Mouse (Mus musculus) lung, embryonic 14.5 days (tissue): ENCODE data around the gene Tmsb15l. TPM values are rescaled to one million over a fixed set of nuclear protein-coding genes. Genes with fewer than 3 reads are reported as not detected.
A peak's percentile ranks its signal among the peaks of the same experiment; 100 is the strongest.

ENCODE experiments used
- ATAC-seq: fragments of 200-750 bp; cut with Nextera tagmentation; 2 replicates; pipeline ENCODE4 v1.8.0; 2017; ENCODE audit warnings: mild to moderate bottlenecking, moderate TSS enrichment, moderate library complexity; ENCODE audit not compliant: insufficient read depth
- DNase-seq: peaks from one replicate; pipeline ENCODE4 v3.0.0-alpha.2; 2015
- H3K27ac ChIP-seq: fragments of 300-500 bp; sonication (generic); 2 replicates; pipeline ENCODE4 v1.5.1; 2014; ENCODE audit warnings: low read depth, mild to moderate bottlenecking, moderate library complexity
- H3K27me3 ChIP-seq: fragments of 300-500 bp; sonication (generic); 2 replicates; pipeline ENCODE4 v1.6.1; 2014; ENCODE audit warnings: low read length, control low read depth; ENCODE audit not compliant: insufficient read depth
- H3K36me3 ChIP-seq: fragments of 300-500 bp; sonication (generic); 2 replicates; pipeline ENCODE4 v1.6.1; 2014; ENCODE audit warnings: control low read depth; ENCODE audit not compliant: insufficient read depth
- H3K4me1 ChIP-seq: fragments of 300-500 bp; sonication (generic); 2 replicates; pipeline ENCODE4 v1.6.1; 2014; ENCODE audit warnings: antibody characterized with exemption, control low read depth; ENCODE audit not compliant: insufficient read depth
- H3K4me2 ChIP-seq: fragments of 300-500 bp; sonication (generic); 2 replicates; pipeline ENCODE4 v1.6.1; 2014; ENCODE audit warnings: mild to moderate bottlenecking
- H3K4me3 ChIP-seq: fragments of 300-500 bp; sonication (generic); 2 replicates; pipeline ENCODE4 v1.5.1; 2014; ENCODE audit warnings: low read depth, low read length
- H3K9ac ChIP-seq: fragments of 300-500 bp; sonication (generic); 2 replicates; pipeline ENCODE4 v1.6.1; 2014
- H3K9me3 ChIP-seq: fragments of 300-500 bp; sonication (generic); 2 replicates; pipeline ENCODE4 v1.6.1; 2016; ENCODE audit warnings: low read depth, low read length, control low read depth
- CTCF ChIP-seq: IDR thresholded peaks from 2 replicates; pipeline ENCODE4 v1.5.1; 2016; ENCODE audit warnings: antibody characterized with exemption, low read depth
- WGBS: fragments of 180-500 bp; shearing (Covaris S2); extraction: QIAGEN DNeasy Blood & Tissue Kit; methylation state at CpG from one replicate; pipeline ENCODE4 v1.1.7; 2014; 5-methylcytosine and 5-hydroxymethylcytosine counted together
- polyA plus RNA-seq: library from polyadenylated mRNA; unstranded; fragments of >200 nt; fragmentation: Nextera tagmentation; extraction: Ambion mirVana; gene quantifications from 2 replicates; pipeline ENCODE4 v1.2.1, GENCODE M21; 2014

Gene Tmsb15l
- 1.6 and 3.4 TPM in 2 replicates for polyA plus RNA-seq

DNA sequence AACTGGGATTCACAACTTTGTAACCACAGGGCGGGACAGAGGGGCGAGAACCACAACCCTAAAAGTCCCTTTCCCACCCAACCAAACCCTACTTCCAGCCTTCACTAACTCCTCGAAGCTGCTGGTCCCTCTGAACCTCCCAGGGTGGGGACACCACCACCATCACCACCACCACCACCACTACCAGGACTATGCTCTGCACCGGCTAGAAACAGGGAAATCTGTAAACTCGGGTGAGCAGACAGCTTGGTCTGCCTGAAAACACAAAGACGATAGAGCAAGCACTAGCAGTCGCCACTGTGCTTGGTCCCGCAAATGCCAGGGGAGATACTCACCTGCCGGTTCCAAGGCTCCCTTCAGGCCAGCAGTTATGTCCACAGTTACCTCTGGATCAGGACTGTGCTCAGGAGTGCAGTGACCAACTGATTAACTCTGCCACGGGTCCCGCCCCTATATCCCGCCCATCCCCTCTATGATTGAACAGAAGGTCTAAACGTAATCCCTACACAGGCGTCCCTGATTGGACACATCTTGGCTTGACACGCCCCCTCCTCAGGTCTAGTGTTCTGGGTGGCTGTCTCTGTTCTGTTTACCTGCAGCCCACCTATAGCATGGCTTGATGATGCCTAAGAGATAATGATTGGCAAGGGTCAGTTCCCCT is at the start of gene Tmsb15l, which contains the start of gene Tmsb15b1:
Gene Tmsb15l (minus strand): TSS at position 446 of the 661 bp plus-strand sequence.
Gene Tmsb15b1 (minus strand): TSS at position 451 of the 661 bp plus-strand sequence.
- Histone ChIP-seq H3K9me3 (no peaks in the 10 kb centered on the region), H3K4me2 (peak within 1 kb of the TSS; percentile 60), H3K27me3 (no peaks in the 10 kb centered on the region), H3K4me1 (no peaks in the 10 kb centered on the region), H3K36me3 (no peaks in the 10 kb centered on the region), H3K9ac (peak within 1 kb of the TSS; percentile 29; the same call in 1 of the 2 replicates), H3K27ac (no peak within 1 kb of the TSS), H3K4me3 (peak within 1 kb of the TSS; percentile 37)
- ATAC-seq (peak; percentile 100), DNase-seq (peak; percentile 77)
- TF ChIP-seq CTCF, result no peak
- whole genome bisulfite sequencing, result 21% methylated on average over 15 of the region's 15 CpGs

- no peaks in the 10 kb centered on the region for H3K27me3 ChIP-seq
- DNase-seq (peak; percentile 80), ATAC-seq (peak; percentile 69; the same call in 1 of the 2 replicates)
- H3K27ac ChIP-seq, result no peak overlapping the region
- H3K4me2 ChIP-seq, result no peak overlapping the region
- no peak overlapping the region for H3K4me3 ChIP-seq
- 19% methylated on average over 1 of the region's 1 CpGs for WGBS
- no peaks in the 10 kb centered on the region for H3K4me1 ChIP-seq
- no peak overlapping the region for H3K9ac ChIP-seq
- peak; percentile 68 for TF ChIP-seq CTCF
- H3K36me3 ChIP-seq, result no peaks in the 10 kb centered on the region
- H3K9me3 ChIP-seq, result no peaks in the 10 kb centered on the region
Observed at GRCm38 (mm10) chrX:137019310-137019709, 42.6 kb upstream of the Tmsb15l start.

GRCm38 (mm10) chrX:137017668-137018067 is 41.0 kb upstream of the Tmsb15l start:
- no peaks in the 10 kb centered on the region for H3K4me1 ChIP-seq
- no peak overlapping the region for H3K4me2 ChIP-seq
- no peak overlapping the region for H3K27ac ChIP-seq
- no peak overlapping the region for H3K9ac ChIP-seq
- H3K9me3 ChIP-seq, result no peaks in the 10 kb centered on the region
- no peak overlapping the region for H3K4me3 ChIP-seq
- 69% methylated on average over 1 of the region's 1 CpGs for WGBS
- DNase-seq, result no peak
- no peak for ATAC-seq
- 0 out of 2 replicates have a peak, but pooled peaks cover 3% of the 10 kb centered on the region for H3K36me3 ChIP-seq
- no peaks in the 10 kb centered on the region for H3K27me3 ChIP-seq
- no peak for TF ChIP-seq CTCF

DNA sequence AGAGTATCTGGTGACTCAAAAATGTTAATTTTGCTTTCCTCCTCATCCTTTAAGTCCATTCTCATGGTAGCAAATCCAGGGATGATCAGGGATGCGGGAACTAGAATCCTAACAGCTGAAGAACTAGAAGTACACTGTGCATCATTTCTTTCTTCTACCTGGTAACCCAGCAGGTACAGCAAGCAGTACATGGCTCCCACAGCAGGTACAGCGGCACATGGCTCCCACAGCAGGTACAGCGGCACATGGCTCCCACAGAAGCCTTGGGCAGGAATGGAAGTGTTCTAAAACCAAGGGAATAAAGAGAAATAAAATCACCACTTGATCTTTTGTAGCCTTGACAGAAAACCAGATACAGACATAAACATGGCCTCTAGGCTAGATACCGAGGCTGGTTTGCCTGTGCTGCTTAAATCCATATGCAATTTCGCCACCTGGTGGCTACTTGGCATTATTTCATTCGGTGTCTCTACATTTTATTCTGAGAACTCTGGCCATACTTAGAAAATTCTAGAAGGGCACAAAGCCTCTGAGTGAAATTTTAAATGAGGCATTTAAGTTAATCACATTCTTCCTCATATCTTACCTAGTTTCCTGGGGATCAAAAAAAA is 38.5 kb upstream of the Tmsb15l start:
- H3K36me3 ChIP-seq, result 0 out of 2 replicates have a peak, but pooled peaks cover 8% of the 10 kb centered on the region
- no peak overlapping the region for H3K4me3 ChIP-seq
- H3K4me1 ChIP-seq, result no peaks in the 10 kb centered on the region
- no peak overlapping the region for H3K9ac ChIP-seq
- peak; percentile 67 for TF ChIP-seq CTCF
- no peak overlapping the region for H3K4me2 ChIP-seq
- DNase-seq (peak; percentile 83), ATAC-seq (peak; percentile 65; the same call in 1 of the 2 replicates)
- 50% methylated on average over 6 of the region's 6 CpGs for WGBS
- no peaks in the 10 kb centered on the region for H3K27me3 ChIP-seq
- no peak overlapping the region for H3K27ac ChIP-seq
- H3K9me3 ChIP-seq, result no peaks in the 10 kb centered on the region

DNA sequence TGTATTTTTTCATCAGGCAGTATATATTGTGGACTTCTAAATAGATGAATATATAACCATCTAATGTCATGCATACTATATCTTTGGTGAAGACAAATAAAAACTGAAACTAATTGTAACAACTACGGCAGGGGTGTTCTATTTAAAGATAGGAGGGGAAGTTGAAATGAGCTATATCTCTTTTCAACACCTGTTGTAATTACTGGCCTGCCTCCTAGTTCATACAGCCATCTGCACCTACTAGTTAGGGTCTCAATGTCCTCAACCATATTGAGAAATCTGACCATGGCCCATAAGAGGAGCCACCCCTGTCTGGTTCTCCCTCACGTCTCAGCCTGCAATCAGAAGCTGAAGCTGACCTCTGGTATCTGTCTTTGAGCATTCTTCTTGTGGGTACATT is 19.6 kb upstream of the Tmsb15l start:
- 0 out of 2 replicates have a peak, but pooled peaks cover 10% of the 10 kb centered on the region for H3K27me3 ChIP-seq
- no peak for ATAC-seq
- no peak overlapping the region for H3K27ac ChIP-seq
- H3K4me2 ChIP-seq, result no peak overlapping the region
- 80% methylated on average over 2 of the region's 2 CpGs for WGBS
- H3K4me3 ChIP-seq, result no peak overlapping the region
- H3K4me1 ChIP-seq, result no peaks in the 10 kb centered on the region
- no peak for DNase-seq
- no peaks in the 10 kb centered on the region for H3K9me3 ChIP-seq
- no peaks in the 10 kb centered on the region for H3K36me3 ChIP-seq
- H3K9ac ChIP-seq, result no peak overlapping the region
- no peak for TF ChIP-seq CTCF

DNA sequence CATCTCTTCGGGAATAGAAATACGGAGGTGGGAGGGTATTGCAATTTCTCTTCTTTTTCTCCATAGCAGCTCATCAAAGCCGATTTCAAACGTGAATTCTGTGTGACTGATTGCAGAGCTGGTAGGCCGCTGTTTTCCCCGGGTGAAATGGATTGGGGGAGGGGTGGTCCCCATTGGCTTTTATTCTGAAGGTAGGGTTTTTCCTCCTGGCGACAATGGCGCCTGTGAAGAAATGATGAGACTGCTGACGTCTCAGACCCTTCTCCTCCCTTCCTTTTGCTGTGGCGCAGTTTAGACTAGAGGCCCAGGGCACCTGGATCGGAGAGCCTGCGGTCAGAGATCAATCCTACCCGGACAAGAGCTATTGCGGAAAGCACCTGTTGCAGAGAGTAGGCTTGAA is 17.0 kb upstream of the Tmsb15l start:
- Histone ChIP-seq H3K9ac (no peak overlapping the region), H3K27ac (no peak overlapping the region), H3K9me3 (no peaks in the 10 kb centered on the region), H3K4me2 (peak overlapping the region; percentile 62), H3K4me1 (no peaks in the 10 kb centered on the region), H3K36me3 (no peaks in the 10 kb centered on the region), H3K27me3 (0 out of 2 replicates have a peak, but pooled peaks cover 10% of the 10 kb centered on the region), H3K4me3 (peak overlapping the region; percentile 32)
- no peak for TF ChIP-seq CTCF
- ATAC-seq, result no peak
- 31% methylated on average over 13 of the region's 14 CpGs for WGBS
- no peak for DNase-seq

GRCm38 (mm10) chrX:136992978-136993547 is 16.4 kb upstream of the Tmsb15l start, which contains the start of gene Zcchc18:
TSS of gene Zcchc18 (plus strand) at chrX:136993155.
- no peak for TF ChIP-seq CTCF

More at GRCm38 (mm10) chrX:136992978-136993547, 16.4 kb upstream of the Tmsb15l start, which contains the start of gene Zcchc18:
- no peak within 1 kb of the TSS for H3K27ac ChIP-seq
- peak within 1 kb of the TSS; percentile 62 for H3K4me2 ChIP-seq
- 10% methylated on average over 26 of the region's 26 CpGs for WGBS
- no peaks in the 10 kb centered on the region for H3K9me3 ChIP-seq
- no peaks in the 10 kb centered on the region for H3K4me1 ChIP-seq
- ATAC-seq, result peak; percentile 97
- peak within 1 kb of the TSS; percentile 32 for H3K4me3 ChIP-seq
- H3K9ac ChIP-seq, result no peak within 1 kb of the TSS
- no peaks in the 10 kb centered on the region for H3K36me3 ChIP-seq
- H3K27me3 ChIP-seq, result 0 out of 2 replicates have a peak, but pooled peaks cover 10% of the 10 kb centered on the region
- peak; percentile 74 for DNase-seq
